1 mouse cellular context compared by ENCODE assay signal in the genomic region with DNA sequence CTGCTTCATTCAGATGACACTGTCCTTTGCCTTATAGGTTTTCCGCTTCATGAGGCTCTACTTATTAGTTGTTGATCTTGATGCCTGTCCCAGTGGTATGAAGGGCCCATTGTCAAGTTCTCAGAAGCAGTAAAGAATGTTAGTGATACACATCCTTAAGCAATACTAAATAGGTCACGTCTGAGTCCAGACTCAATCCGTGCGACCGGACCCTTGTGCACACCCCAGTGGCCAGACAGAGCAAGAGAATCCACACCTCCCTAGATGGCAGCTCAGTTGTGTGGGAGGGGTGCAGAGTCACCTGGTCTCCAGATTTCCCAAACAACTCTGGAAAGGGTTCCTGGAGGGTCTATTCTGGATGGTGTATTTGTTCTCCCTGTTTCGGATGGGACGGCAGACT.
A peak's percentile ranks its signal among the peaks of the same experiment; 100 is the strongest.
TF ChIP-seq lines count a peak whose summit lies in the region.

No protein-coding gene starts in this region.

TF ChIP-seq in CH12.LX, 34 proteins besides CTCF, POLR2A, EP300 and RAD21 (continued from another document):
- peak; percentile 9 for TF ChIP-seq SMC3 (IDR thresholded peaks at IDR 0.05; ENCODE audit: low read depth, low read length)
